Mouse (Mus musculus) ES-E14 (cell line): ENCODE results near the gene Rps17.

ENCODE experiments used
- CHD2 ChIP-seq: IDR thresholded peaks from 2 replicates; pipeline ENCODE4 v1.6.1; 2014; ENCODE audit warnings: mild to moderate bottlenecking, low read depth, low read length, inconsistent platforms
- MAFK ChIP-seq: IDR thresholded peaks from 2 replicates; pipeline ENCODE4 v1.6.1; 2014; ENCODE audit warnings: mild to moderate bottlenecking, low read depth, low read length, inconsistent platforms; ENCODE audit not compliant: insufficient read depth
- ZNF384 ChIP-seq: IDR thresholded peaks from 2 replicates; pipeline ENCODE4 v1.6.1; 2012; ENCODE audit warnings: low read depth, low read length, inconsistent platforms

- TF ChIP-seq CHD2: no peak
- no peak for TF ChIP-seq MAFK
- no peak for TF ChIP-seq ZNF384
Observed at GRCm38 (mm10) chr7:81326859-81327258, 18.2 kb downstream of the Rps17 start.
